Mouse (Mus musculus) cerebellum, adult 18-20 months (tissue): Measurements from ENCODE around the gene Gm6614.
A peak's percentile ranks its signal among the peaks of the same experiment; 100 is the strongest.
"Not testable (repeated sequence)": the region's sequence is repeated elsewhere in the genome, so short reads cannot be mapped to it uniquely, and the experiment has no call there.

Experiments
- DNase-seq, 2 experiments: peaks; one replicate each; pipeline ENCODE4 v3.0.0; 2021

The Gm6614 gene

GRCm38 (mm10) chr6:142011364-142011955 is at the start of gene Gm6614:
Gene Gm6614, minus strand, starts transcription at chr6:142011414.
- no peak for DNase-seq

DNA sequence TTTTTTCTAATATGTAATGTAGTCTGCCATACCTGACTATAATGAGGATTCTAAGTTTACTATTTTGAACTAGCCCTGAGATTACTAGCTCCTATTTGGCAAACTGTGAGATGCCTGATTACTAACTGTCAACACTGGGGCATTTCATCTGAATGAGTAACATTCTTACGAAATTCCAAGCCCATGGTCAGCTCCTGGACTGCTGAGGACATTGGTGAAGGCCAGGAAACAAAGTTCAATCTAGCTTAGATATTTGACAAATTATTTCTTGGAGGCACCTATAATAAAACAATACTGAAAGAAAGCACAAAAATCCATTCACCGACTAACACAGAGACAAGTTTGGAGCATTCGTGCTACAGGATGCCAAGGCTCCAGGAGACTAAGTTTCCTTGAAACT is 47.1 kb upstream of the Gm6614 start:
- not testable (repeated sequence) for DNase-seq

DNA sequence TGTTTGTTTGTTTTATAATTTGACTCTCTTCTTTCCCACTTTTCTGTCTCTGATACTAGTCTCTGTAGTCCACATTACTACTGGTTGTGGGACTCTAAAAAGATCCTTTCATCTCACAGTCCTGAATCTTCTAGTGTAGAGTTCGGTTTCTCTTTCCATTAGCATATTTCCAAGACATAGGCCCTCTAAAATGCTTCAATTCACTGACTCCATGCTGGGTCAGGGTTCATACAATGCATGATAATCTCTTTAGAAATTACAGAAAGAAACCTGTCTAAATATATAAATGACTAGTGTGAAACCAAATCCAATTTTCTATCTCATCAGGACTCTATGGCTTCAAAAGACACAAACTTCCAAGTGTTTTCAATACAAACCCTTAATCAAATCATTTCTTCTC is 36.5 kb upstream of the Gm6614 start:
- no peak for DNase-seq

- DNase-seq = no peak
Measured at GRCm38 (mm10) chr6:142045746-142046145, 34.5 kb upstream of the Gm6614 start.

DNA sequence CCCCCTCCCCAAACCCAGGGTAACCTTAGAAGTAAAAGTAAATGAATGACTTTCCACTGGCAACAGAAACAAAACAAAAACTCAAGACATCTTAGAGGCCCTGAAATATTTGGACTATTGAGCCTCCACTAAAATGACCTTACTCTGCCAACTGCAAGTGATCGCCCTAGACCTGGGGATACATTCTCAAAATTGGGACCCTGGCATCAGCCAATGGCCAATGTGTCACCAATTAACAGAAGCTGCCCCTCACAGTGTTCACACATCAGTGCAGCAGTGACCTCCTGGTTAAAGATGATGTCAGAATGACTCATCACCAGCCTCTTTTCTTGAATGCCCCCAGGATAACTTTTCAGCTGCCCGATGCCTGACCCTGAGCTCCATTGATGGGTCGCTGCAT is 30.7 kb upstream of the Gm6614 start:
- DNase-seq = no peak

- peak in 1 of 2 experiments; percentile 10 for DNase-seq
Measured at GRCm38 (mm10) chr6:142040306-142041175, 29.3 kb upstream of the Gm6614 start.

- DNase-seq = no peak
Measured at GRCm38 (mm10) chr6:142035771-142036170, 24.6 kb upstream of the Gm6614 start.

DNA sequence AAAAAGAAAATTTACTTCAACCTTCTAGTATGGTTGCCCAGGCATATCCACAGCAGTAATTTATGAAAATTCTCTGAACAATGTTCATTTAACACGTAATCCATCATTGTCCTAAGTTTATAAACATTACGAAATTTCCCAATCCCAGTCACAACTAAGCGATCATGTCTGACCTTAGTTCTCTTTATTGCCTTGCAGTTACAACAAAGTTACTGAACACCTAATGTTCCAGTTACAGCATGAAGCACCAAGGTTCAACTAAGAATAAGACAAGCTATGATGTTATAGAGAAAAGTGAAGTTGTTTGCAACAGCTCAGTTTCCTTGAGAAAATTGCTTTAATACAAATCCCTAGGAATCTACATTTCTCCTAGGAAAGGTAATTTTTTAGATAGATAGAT is 10.5 kb upstream of the Gm6614 start:
- DNase-seq = no peak

GRCm38 (mm10) chr6:141986772-141987171 is 24.4 kb downstream of the Gm6614 start:
- no peak for DNase-seq

DNA sequence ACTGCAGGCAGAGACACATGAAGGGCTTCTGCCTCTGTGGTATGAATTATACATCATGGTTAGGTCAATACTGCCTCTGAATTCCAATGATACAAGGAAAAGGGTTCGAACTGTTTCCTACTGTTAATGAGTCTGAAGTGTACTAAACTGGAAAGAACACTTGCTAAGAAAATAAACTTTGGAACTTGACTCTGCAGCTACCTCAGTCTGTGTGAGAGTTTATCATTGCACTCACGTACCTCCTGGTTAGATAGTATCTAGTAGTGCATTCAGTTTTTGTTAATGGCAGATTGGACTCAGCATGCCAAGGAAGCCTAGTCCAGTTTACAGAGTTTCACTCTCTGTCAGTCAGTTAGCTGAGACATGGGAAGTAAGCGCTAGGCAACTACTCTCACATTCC is 26.6 kb downstream of the Gm6614 start:
- no peak for DNase-seq

- DNase-seq = no peak
Measured at GRCm38 (mm10) chr6:141962420-141962819, 48.8 kb downstream of the Gm6614 start.

- no peak for DNase-seq
Measured at GRCm38 (mm10) chr6:141961861-141962260, 49.4 kb downstream of the Gm6614 start.

GRCm38 (mm10) chr6:141960482-141960881 is 50.7 kb downstream of the Gm6614 start:
- DNase-seq = no peak

DNA sequence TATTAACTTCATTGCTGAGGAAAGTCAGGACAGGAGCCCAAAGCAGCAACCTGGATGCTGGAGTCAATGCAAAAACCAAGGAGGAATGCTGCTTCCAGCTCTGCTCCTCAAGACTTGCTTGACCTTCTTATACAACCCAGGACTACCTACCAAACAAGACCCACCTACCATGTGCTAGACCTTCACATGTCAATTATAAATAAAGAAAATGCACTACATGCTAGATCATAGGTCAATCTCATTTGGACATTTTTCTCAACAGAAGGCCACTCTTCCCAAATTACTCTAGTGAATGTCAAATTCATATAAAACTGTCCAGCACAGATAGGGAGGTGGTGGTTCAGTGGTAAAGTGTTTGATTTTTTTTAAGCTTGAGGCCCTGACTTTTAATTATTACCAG is 64.4 kb downstream of the Gm6614 start, which contains the start of gene Slco1a1:
Slco1a1 (minus strand) TSS at position 101 of the 400 bp plus-strand sequence.
- DNase-seq = no peak

DNA sequence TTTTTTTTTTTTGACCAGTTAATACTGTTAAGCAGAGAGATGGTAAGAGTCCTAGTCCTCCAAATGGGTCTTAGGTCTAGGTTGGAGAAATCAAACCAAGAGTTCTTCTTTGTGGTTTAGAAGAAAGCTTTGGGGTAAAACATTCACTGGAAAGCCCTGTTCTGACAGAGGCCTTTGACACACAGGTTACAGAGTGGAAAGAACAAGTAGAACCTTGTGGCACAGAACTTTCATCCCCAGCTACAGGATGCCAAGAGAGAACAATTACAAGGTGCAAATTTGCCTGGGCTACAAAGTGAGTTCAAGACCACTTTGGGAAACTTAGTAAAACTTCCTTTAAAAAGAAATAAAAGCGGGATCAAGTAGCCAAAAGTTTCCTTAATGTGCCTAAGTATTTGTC is 70.8 kb downstream of the Gm6614 start:
- no peak for DNase-seq
